Mouse (Mus musculus): ENCODE results near the gene Sobp. TPM values are rescaled to one million over a fixed set of nuclear protein-coding genes. Genes with fewer than 3 reads are reported as not detected.

Sobp gene
- polyA plus RNA-seq, 1 experiment from 2014 or later: 11.1 TPM

DNA sequence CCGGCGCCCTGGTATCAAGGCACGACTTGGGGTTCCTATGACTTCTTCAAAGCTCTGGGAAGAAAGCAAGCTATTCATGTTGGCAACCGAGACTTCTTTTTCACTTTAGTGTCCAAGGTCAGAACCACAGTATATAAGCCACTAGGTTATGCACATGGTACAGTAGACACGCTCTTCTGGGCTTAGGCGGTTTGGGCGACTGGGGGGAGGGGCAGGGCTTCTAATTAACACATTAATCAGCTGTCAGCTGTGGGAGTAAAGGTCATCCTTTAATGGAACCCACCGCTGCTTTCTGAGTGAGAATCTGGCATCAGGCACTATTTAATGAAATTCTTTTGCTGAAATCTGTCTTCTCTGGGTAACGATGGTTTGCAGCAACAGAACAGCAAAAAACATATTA is 147.3 kb downstream of the Sobp start:
- Histone ChIP-seq H3K27me3 (ENCODE audit: control insufficient read depth, insufficient read depth, low read length) (peaks cover 10% of the 10 kb centered on the region), H3K9me3 (ENCODE audit: control insufficient read depth, low read length) (no peaks in the 10 kb centered on the region), H3K27ac (ENCODE audit: low read depth, low read length) (peak overlapping the region; percentile 6; the same call in 1 of the 2 replicates), H3K4me1 (replicated peaks; ENCODE audit: control insufficient read depth, insufficient read depth, low read length) (peaks cover 7% of the 10 kb centered on the region), H3K36me3 (ENCODE audit: control insufficient read depth, insufficient read depth, low read length) (no peaks in the 10 kb centered on the region), H3K9ac (ENCODE audit: low read depth, low read length) (no peak overlapping the region), H3K4me3 (ENCODE audit: low read depth, low read length) (no peak overlapping the region), H3K4me2 (replicated peaks; ENCODE audit: low read depth, low read length) (no peak overlapping the region)
- DNase-seq (ENCODE audit: low spot score): peak; percentile 57
- ATAC-seq (ENCODE audit: low FRiP score): peak; percentile 58; the same call in 1 of the 2 replicates
- WGBS: 54% methylated on average over 9 of the region's 9 CpGs

DNA sequence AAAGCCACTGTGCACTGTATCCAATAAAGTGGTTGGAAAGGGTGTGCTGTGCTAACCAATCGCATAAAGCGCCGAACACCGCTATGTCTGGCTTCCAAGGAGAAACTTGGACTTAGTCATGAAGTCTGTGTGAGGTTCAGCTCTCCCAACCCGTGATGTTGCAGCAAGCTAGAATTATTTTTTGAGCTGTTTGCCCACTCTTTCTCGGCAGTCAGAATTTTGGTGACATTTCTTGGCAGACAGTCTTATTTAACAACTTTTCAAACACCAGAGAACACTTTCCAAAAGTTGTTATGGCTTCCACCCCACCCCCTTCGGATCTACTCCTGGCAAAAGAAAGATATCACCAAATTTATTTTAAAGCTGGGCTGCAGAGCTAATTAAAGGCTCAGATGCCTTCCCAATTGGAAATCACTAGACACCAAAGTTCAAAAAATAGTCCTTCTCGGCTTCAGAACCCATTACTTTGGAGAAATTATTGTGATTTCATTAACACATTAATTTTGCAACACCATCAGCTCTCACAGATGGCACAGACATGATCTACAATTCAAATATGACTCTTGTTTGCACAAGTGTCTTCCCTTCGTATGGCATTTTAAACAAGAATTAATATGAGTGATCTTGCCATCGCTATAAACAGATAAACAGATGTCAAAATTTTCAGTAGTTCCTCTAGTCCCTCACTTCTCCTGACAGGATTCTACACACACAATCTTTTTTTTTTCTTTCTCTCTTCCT is 150.7 kb downstream of the Sobp start:
- no peaks in the 10 kb centered on the region for H3K9me3 ChIP-seq (ENCODE audit: control insufficient read depth, low read length)
- H3K36me3 ChIP-seq (ENCODE audit: control insufficient read depth, insufficient read depth, low read length): no peaks in the 10 kb centered on the region
- H3K4me3 ChIP-seq (ENCODE audit: low read depth, low read length): no peak overlapping the region
- H3K4me1 ChIP-seq (replicated peaks; ENCODE audit: control insufficient read depth, insufficient read depth, low read length): peaks cover 15% of the 10 kb centered on the region
- no peak overlapping the region for H3K27ac ChIP-seq (ENCODE audit: low read depth, low read length)
- peaks cover 23% of the 10 kb centered on the region for H3K27me3 ChIP-seq (ENCODE audit: control insufficient read depth, insufficient read depth, low read length)
- no peak overlapping the region for H3K9ac ChIP-seq (ENCODE audit: low read depth, low read length)
- H3K4me2 ChIP-seq (replicated peaks; ENCODE audit: low read depth, low read length): no peak overlapping the region
- 82% methylated on average over 10 of the region's 10 CpGs for WGBS
- no peak for DNase-seq (ENCODE audit: low spot score)
- no peak for ATAC-seq (ENCODE audit: low FRiP score)

DNA sequence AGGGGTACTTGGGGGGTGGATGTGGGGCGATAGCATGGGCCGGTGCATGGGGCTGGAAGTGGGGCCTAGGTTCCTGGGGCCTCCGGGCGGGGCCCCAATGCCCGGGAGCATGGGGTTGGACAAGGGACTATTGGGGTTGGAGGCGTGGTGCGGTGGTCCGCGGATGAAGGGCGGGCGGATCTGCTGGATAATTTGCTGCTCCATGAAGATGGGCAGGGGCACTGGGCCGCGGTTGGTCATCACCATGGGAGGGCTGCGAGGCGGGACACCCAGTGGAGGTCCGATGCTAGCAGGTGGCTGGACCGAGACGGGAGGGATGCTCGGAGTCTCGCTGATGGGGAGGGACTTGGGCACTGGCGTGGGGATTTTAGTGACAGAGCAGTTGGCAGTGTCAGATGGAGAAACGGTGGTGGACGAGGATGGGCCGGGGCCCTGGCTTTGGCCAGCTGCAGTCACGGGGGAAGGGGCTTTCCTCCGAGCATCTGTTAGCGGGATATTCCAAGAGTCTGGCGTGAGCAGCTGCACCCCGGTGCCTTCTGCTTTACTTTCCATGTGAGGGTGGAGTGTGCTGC is 152.1 kb downstream of the Sobp start:
- no peak overlapping the region for H3K27ac ChIP-seq (ENCODE audit: low read depth, low read length)
- H3K27me3 ChIP-seq (ENCODE audit: control insufficient read depth, insufficient read depth, low read length): peaks cover 23% of the 10 kb centered on the region
- 1% methylated on average over 27 of the region's 29 CpGs for WGBS
- H3K9me3 ChIP-seq (ENCODE audit: control insufficient read depth, low read length): no peaks in the 10 kb centered on the region
- DNase-seq (ENCODE audit: low spot score) (peak; percentile 56), ATAC-seq (ENCODE audit: low FRiP score) (peak; percentile 59)
- peak overlapping the region; percentile 63; the same call in 1 of the 2 replicates for H3K9ac ChIP-seq (ENCODE audit: low read depth, low read length)
- peak overlapping the region; percentile 48 for H3K4me3 ChIP-seq (ENCODE audit: low read depth, low read length)
- H3K36me3 ChIP-seq (ENCODE audit: control insufficient read depth, insufficient read depth, low read length): no peaks in the 10 kb centered on the region
- H3K4me2 ChIP-seq (replicated peaks; ENCODE audit: low read depth, low read length): peak overlapping the region; percentile 99
- peaks cover 15% of the 10 kb centered on the region for H3K4me1 ChIP-seq (replicated peaks; ENCODE audit: control insufficient read depth, insufficient read depth, low read length)

DNA sequence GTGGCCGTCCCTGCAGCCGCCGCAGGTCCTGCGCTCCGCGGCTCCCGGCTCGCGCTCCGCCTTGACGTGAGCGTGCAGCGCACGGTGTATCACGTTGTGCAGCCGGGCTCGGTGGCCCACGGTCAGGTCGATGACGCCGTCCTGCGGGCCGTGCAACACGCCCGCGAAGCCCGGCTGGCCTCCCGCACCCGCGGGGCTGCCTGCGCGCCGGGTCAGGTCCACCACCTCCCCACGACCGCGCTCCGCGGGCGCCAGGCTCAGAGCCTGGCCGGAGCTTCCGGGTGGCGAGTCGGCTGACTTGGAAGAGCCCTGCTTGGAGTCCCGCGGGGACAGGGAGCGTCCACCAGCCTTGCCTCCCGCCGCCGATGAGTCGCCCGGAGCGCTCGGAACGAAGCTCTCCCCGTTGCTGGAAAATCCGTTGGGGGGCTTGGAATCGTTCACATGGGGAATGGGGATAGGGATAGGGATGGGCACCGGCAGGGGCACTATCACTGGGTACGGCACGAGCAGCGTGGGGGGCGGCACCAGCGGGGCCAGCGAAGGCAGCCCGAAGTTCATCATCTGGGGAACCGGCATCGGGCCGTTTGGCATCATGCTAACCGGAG is 152.7 kb downstream of the Sobp start:
- H3K27me3 ChIP-seq (ENCODE audit: control insufficient read depth, insufficient read depth, low read length): peaks cover 23% of the 10 kb centered on the region
- no peaks in the 10 kb centered on the region for H3K36me3 ChIP-seq (ENCODE audit: control insufficient read depth, insufficient read depth, low read length)
- H3K4me1 ChIP-seq (replicated peaks; ENCODE audit: control insufficient read depth, insufficient read depth, low read length): peaks cover 15% of the 10 kb centered on the region
- no peak overlapping the region for H3K27ac ChIP-seq (ENCODE audit: low read depth, low read length)
- no peaks in the 10 kb centered on the region for H3K9me3 ChIP-seq (ENCODE audit: control insufficient read depth, low read length)
- peak overlapping the region; percentile 63 for H3K9ac ChIP-seq (ENCODE audit: low read depth, low read length)
- peak; percentile 76 for ATAC-seq (ENCODE audit: low FRiP score)
- under 1% methylated on average over 59 of the region's 69 CpGs for WGBS
- H3K4me3 ChIP-seq (ENCODE audit: low read depth, low read length): peak overlapping the region; percentile 48
- peak overlapping the region; percentile 99 for H3K4me2 ChIP-seq (replicated peaks; ENCODE audit: low read depth, low read length)
- peak; percentile 70 for DNase-seq (ENCODE audit: low spot score)

DNA sequence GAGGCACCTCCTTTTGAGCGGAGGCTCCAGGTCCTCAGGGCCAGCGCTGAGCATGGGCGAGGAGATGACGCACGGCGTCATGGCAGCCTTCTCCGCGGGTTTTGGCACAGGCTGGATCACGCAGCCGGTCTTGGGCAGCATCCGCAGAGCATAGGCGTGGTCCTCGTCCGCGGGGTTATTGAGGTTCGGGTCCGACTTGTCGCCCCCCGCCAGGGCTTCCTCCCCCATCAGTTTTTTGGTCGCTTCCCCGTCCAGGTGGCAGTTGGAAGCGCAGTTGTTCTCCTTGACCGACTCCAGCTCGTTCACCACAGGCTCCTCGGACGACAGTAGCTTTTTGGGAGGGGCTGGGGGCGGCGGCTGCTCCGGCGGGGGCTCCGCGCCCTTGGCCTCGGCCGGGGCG is 153.3 kb downstream of the Sobp start:
- no peak for DNase-seq (ENCODE audit: low spot score)
- peak overlapping the region; percentile 48 for H3K4me3 ChIP-seq (ENCODE audit: low read depth, low read length)
- no peak overlapping the region for H3K27ac ChIP-seq (ENCODE audit: low read depth, low read length)
- H3K27me3 ChIP-seq (ENCODE audit: control insufficient read depth, insufficient read depth, low read length): peaks cover 23% of the 10 kb centered on the region
- peak overlapping the region; percentile 63 for H3K9ac ChIP-seq (ENCODE audit: low read depth, low read length)
- peaks cover 15% of the 10 kb centered on the region for H3K4me1 ChIP-seq (replicated peaks; ENCODE audit: control insufficient read depth, insufficient read depth, low read length)
- peak overlapping the region; percentile 99 for H3K4me2 ChIP-seq (replicated peaks; ENCODE audit: low read depth, low read length)
- H3K36me3 ChIP-seq (ENCODE audit: control insufficient read depth, insufficient read depth, low read length): no peaks in the 10 kb centered on the region
- no peaks in the 10 kb centered on the region for H3K9me3 ChIP-seq (ENCODE audit: control insufficient read depth, low read length)
- WGBS: 3% methylated on average over 35 of the region's 35 CpGs
- ATAC-seq (ENCODE audit: low FRiP score): no peak

DNA sequence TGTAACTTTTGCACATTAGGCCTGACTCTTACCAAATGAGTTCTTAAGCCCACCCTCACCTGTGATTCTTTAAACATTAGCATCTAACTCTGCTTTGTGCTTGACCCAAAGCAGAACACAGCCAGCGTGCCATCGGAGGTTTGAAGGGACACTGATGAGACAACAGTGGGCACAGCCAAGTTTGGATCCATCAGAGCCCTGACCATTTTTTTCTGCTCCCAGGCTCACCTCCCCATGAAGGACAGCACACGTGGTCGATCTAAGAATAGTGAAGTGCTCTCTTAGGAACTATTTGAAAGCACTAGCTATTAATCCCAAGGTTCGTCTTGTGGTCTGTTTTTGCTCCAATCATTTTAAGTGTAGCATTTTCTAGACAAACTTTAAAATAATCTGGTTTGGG is 159.5 kb downstream of the Sobp start:
- Histone ChIP-seq H3K4me2 (replicated peaks; ENCODE audit: low read depth, low read length) (no peak overlapping the region), H3K4me3 (ENCODE audit: low read depth, low read length) (no peak overlapping the region), H3K9me3 (ENCODE audit: control insufficient read depth, low read length) (no peaks in the 10 kb centered on the region), H3K4me1 (replicated peaks; ENCODE audit: control insufficient read depth, insufficient read depth, low read length) (no peaks in the 10 kb centered on the region), H3K27me3 (ENCODE audit: control insufficient read depth, insufficient read depth, low read length) (no peaks in the 10 kb centered on the region), H3K36me3 (ENCODE audit: control insufficient read depth, insufficient read depth, low read length) (no peaks in the 10 kb centered on the region), H3K9ac (ENCODE audit: low read depth, low read length) (no peak overlapping the region), H3K27ac (ENCODE audit: low read depth, low read length) (no peak overlapping the region)
- ATAC-seq (ENCODE audit: low FRiP score): no peak
- WGBS: 92% methylated on average over 5 of the region's 5 CpGs
- DNase-seq (ENCODE audit: low spot score): no peak

DNA sequence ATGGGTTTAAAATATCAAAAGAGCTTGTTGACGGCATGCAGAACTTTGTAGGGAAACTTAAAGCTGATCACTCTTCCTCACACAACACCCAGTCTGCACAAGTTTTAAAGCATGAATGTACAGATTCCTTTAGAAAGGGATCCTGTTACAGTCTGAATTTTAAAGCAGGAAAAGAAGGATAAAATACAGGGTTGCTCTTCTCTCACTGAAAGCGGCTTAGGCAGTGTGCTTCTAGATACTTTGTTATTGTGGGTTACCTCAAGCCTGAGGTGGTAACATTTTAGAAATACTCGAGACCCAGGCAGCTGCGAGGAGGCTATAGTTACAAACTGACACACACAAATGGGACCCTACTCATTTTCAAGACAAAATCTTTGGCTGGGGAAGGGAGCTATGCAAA is 160.0 kb downstream of the Sobp start:
- H3K4me2 ChIP-seq (replicated peaks; ENCODE audit: low read depth, low read length): no peak overlapping the region
- H3K9me3 ChIP-seq (ENCODE audit: control insufficient read depth, low read length): no peaks in the 10 kb centered on the region
- 86% methylated on average over 4 of the region's 4 CpGs for WGBS
- no peaks in the 10 kb centered on the region for H3K36me3 ChIP-seq (ENCODE audit: control insufficient read depth, insufficient read depth, low read length)
- H3K4me1 ChIP-seq (replicated peaks; ENCODE audit: control insufficient read depth, insufficient read depth, low read length): no peaks in the 10 kb centered on the region
- H3K27me3 ChIP-seq (ENCODE audit: control insufficient read depth, insufficient read depth, low read length): no peaks in the 10 kb centered on the region
- ATAC-seq (ENCODE audit: low FRiP score): no peak
- H3K4me3 ChIP-seq (ENCODE audit: low read depth, low read length): no peak overlapping the region
- no peak for DNase-seq (ENCODE audit: low spot score)
- H3K9ac ChIP-seq (ENCODE audit: low read depth, low read length): no peak overlapping the region
- H3K27ac ChIP-seq (ENCODE audit: low read depth, low read length): no peak overlapping the region

DNA sequence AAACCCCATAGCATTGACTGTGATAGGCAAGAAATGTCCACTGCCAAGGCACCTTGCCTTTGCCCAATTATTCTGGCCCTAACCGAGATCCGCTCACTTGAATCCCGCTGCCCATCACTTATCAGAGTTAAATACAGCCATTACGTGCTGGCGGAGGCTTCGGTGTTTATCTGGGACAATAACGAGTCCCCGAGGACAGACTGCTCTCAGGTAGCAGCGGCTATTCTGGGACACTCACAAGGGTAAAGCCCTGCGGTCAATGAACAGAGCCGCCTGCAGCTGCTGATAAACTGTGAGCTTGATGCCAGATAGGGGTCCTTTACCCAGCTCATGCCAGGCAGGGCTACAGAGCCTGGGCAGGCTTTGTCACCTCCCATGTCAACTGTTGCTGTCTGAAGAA is 166.2 kb downstream of the Sobp start:
- H3K27me3 ChIP-seq (ENCODE audit: control insufficient read depth, insufficient read depth, low read length): no peaks in the 10 kb centered on the region
- no peak overlapping the region for H3K4me3 ChIP-seq (ENCODE audit: low read depth, low read length)
- no peak for ATAC-seq (ENCODE audit: low FRiP score)
- H3K27ac ChIP-seq (ENCODE audit: low read depth, low read length): no peak overlapping the region
- H3K36me3 ChIP-seq (ENCODE audit: control insufficient read depth, insufficient read depth, low read length): no peaks in the 10 kb centered on the region
- DNase-seq (ENCODE audit: low spot score): no peak
- WGBS: 76% methylated on average over 11 of the region's 11 CpGs
- no peak overlapping the region for H3K9ac ChIP-seq (ENCODE audit: low read depth, low read length)
- no peaks in the 10 kb centered on the region for H3K9me3 ChIP-seq (ENCODE audit: control insufficient read depth, low read length)
- H3K4me2 ChIP-seq (replicated peaks; ENCODE audit: low read depth, low read length): no peak overlapping the region
- H3K4me1 ChIP-seq (replicated peaks; ENCODE audit: control insufficient read depth, insufficient read depth, low read length): peaks cover 3% of the 10 kb centered on the region

Data from hindbrain, embryonic 11.5 days (tissue).